Mouse (Mus musculus) forebrain, embryonic 11.5 days (tissue): Measurements from ENCODE around the gene Hsp90b1. TPM values are rescaled to one million over a fixed set of nuclear protein-coding genes. Genes with fewer than 3 reads are reported as not detected.

ENCODE experiments used
- ATAC-seq: fragments of 200-750 bp; cut with Nextera tagmentation; replicated peaks from 2 replicates; pipeline ENCODE4 v1.8.0; 2017; ENCODE audit warnings: moderate TSS enrichment; ENCODE audit not compliant: low FRiP score
- DNase-seq: peaks from one replicate; pipeline ENCODE4 v3.0.0-alpha.2; 2017; ENCODE audit warnings: low spot score
- H3K27ac ChIP-seq: fragments of 300-500 bp; sonication (generic); 2 replicates; pipeline ENCODE4 v1.5.1; 2014; ENCODE audit warnings: low read depth, low read length
- H3K27me3 ChIP-seq: fragments of 300-500 bp; sonication (generic); 2 replicates; pipeline ENCODE4 v1.6.1; 2014; ENCODE audit warnings: mild to moderate bottlenecking, low read length, mixed read lengths; ENCODE audit not compliant: control insufficient read depth, insufficient read depth
- H3K36me3 ChIP-seq: fragments of 300-500 bp; sonication (generic); 2 replicates; pipeline ENCODE4 v1.6.1; 2014; ENCODE audit warnings: mild to moderate bottlenecking, low read length, moderate library complexity, mixed read lengths; ENCODE audit not compliant: control insufficient read depth, insufficient read depth
- H3K4me1 ChIP-seq: fragments of 300-500 bp; sonication (generic); replicated peaks from 2 replicates; pipeline ENCODE4 v1.6.1; 2014; ENCODE audit warnings: low read length, mixed read lengths; ENCODE audit not compliant: control insufficient read depth, insufficient read depth
- H3K4me2 ChIP-seq: fragments of 300-500 bp; sonication (generic); 2 replicates; pipeline ENCODE4 v1.6.1; 2014; ENCODE audit warnings: low read depth, mild to moderate bottlenecking, low read length, moderate library complexity, mixed read lengths; ENCODE audit not compliant: severe bottlenecking
- H3K4me3 ChIP-seq: fragments of 300-500 bp; sonication (generic); 2 replicates; pipeline ENCODE4 v1.5.1; 2014; ENCODE audit warnings: low read depth, low read length
- H3K9ac ChIP-seq: fragments of 300-500 bp; sonication (generic); 2 replicates; pipeline ENCODE4 v1.6.1; 2014; ENCODE audit warnings: low read length
- H3K9me3 ChIP-seq: fragments of 300-500 bp; sonication (generic); 2 replicates; pipeline ENCODE4 v1.6.1; 2016; ENCODE audit warnings: low read length, mixed read lengths; ENCODE audit not compliant: control insufficient read depth
- WGBS: fragments of 180-500 bp; shearing (Covaris S2); extraction: QIAGEN DNeasy Blood & Tissue Kit; methylation state at CpG from one replicate; pipeline ENCODE4 v1.1.7; 2014; 5-methylcytosine and 5-hydroxymethylcytosine counted together
- polyA plus RNA-seq: library from polyadenylated mRNA; unstranded; fragments of >200 nt; fragmentation: Nextera tagmentation; extraction: Ambion mirVana; gene quantifications from 2 replicates; pipeline ENCODE4 v1.2.1, GENCODE M21; 2014

Hsp90b1 gene
- 429 and 475 TPM in 2 replicates for polyA plus RNA-seq

DNA sequence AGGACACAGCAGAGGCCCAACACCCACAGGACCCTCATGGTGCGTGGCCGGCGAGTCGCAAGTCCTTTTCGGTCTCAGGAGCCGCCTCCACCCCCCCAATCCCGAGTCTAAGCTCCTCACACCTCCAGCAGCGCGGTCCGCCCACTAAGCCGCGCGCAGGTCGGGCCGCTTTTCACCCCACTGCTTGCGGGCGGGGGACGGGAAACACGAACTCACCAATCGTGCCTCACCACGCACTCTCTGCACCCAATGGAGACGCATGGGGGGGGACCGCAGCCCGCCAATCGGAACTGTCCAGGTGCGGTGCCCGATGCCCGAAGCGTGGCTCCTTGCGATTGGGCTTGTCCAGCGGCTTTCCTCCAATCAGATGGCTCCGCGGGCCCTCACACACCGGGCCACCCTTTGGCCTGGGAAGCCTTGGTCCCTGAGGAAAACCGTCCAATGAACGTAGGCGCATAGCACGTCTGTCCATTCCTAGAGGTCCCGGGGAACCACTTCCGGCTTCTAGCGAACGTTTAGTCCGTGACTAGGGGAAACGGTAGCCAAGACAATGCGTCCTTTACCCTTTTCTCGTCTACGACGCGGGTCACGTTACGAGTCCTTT is at the start of gene Hsp90b1, which contains the start of gene Ttc41:
Hsp90b1 (minus strand) TSS at position 192 of the 604 bp plus-strand sequence.
Ttc41 (plus strand) TSS at position 494 of the 604 bp plus-strand sequence.
- Histone ChIP-seq H3K4me2 (peak within 1 kb of the TSS; percentile 97), H3K27me3 (no peaks in the 10 kb centered on the region), H3K27ac (peak within 1 kb of the TSS; percentile 93), H3K9me3 (no peaks in the 10 kb centered on the region), H3K36me3 (peaks cover 13% of the 10 kb centered on the region), H3K9ac (peak within 1 kb of the TSS; percentile 90), H3K4me3 (peak within 1 kb of the TSS; percentile 77), H3K4me1 (peaks cover 24% of the 10 kb centered on the region)
- ATAC-seq (peak; percentile 97), DNase-seq (peak; percentile 100)
- under 1% methylated on average over 51 of the region's 51 CpGs for WGBS

DNA sequence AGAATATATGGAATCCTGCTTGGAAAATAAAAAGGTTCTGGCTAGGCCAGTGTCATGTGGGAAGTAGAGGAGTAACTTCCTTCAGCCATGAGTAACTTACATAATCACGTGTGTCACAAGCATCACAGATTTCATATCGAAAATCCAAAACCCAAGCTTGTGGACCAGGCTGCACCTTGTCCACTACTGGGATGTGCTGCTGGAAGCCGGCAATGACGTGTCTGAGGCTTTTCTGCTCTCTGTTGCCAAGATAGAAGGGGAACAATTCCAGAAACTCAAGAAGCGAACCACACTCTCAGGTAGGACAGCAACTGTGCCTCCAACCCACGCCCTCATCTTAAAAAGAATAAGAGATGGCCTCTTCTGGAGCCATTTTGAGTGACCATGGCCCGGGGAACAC is 39.0 kb upstream of the Hsp90b1 start:
- DNase-seq (no peak), ATAC-seq (no peak)
- H3K4me3 ChIP-seq: no peak overlapping the region
- no peak overlapping the region for H3K27ac ChIP-seq
- no peaks in the 10 kb centered on the region for H3K4me1 ChIP-seq
- no peak overlapping the region for H3K4me2 ChIP-seq
- no peaks in the 10 kb centered on the region for H3K9me3 ChIP-seq
- no peak overlapping the region for H3K9ac ChIP-seq
- WGBS: 91% methylated on average over 7 of the region's 7 CpGs
- H3K36me3 ChIP-seq: no peaks in the 10 kb centered on the region
- H3K27me3 ChIP-seq: no peaks in the 10 kb centered on the region

- 92% methylated on average over 2 of the region's 2 CpGs for WGBS
- ATAC-seq: no peak
- H3K4me3 ChIP-seq: no peak overlapping the region
- H3K36me3 ChIP-seq: no peaks in the 10 kb centered on the region
- no peak for DNase-seq
- no peak overlapping the region for H3K27ac ChIP-seq
- H3K9me3 ChIP-seq: no peaks in the 10 kb centered on the region
- no peak overlapping the region for H3K9ac ChIP-seq
- H3K27me3 ChIP-seq: no peaks in the 10 kb centered on the region
- no peak overlapping the region for H3K4me2 ChIP-seq
- H3K4me1 ChIP-seq: no peaks in the 10 kb centered on the region
Measured at GRCm38 (mm10) chr10:86742918-86743317, 37.6 kb upstream of the Hsp90b1 start.

GRCm38 (mm10) chr10:86735036-86735435 is 29.7 kb upstream of the Hsp90b1 start:
- no peaks in the 10 kb centered on the region for H3K27me3 ChIP-seq
- WGBS: 88% methylated on average over 4 of the region's 4 CpGs
- no peaks in the 10 kb centered on the region for H3K36me3 ChIP-seq
- DNase-seq (no peak), ATAC-seq (no peak)
- no peak overlapping the region for H3K27ac ChIP-seq
- H3K4me2 ChIP-seq: no peak overlapping the region
- H3K9me3 ChIP-seq: no peaks in the 10 kb centered on the region
- H3K4me1 ChIP-seq: no peaks in the 10 kb centered on the region
- no peak overlapping the region for H3K4me3 ChIP-seq
- no peak overlapping the region for H3K9ac ChIP-seq

DNA sequence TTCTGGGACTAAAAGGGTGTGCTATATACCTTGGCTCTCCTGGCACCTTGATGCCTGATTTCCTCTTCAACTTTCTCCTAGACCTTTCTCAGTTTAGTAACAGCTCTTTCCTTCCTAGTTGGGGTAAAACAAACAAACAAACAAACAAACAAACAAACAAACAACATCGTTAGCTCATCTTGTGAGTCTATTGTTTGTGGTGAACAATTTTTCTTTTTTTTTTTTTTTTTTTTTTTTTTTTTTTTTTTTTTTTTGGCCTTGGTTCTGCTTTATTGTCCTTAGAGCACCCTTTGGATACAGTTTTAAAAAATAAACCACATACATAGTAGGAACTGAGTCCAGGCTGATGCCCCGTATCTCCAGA is 26.2 kb upstream of the Hsp90b1 start:
- H3K9ac ChIP-seq: no peak overlapping the region
- DNase-seq (no peak), ATAC-seq (no peak)
- no peak overlapping the region for H3K4me3 ChIP-seq
- no peak overlapping the region for H3K27ac ChIP-seq
- no peak overlapping the region for H3K4me2 ChIP-seq
- no peaks in the 10 kb centered on the region for H3K27me3 ChIP-seq
- no peaks in the 10 kb centered on the region for H3K36me3 ChIP-seq
- 68% methylated on average over 2 of the region's 2 CpGs for WGBS
- no peaks in the 10 kb centered on the region for H3K9me3 ChIP-seq
- H3K4me1 ChIP-seq: 0 out of 2 replicates have a peak, but pooled peaks cover 2% of the 10 kb centered on the region

- peak overlapping the region; percentile 71 for H3K9ac ChIP-seq
- 14% methylated on average over 22 of the region's 22 CpGs for WGBS
- no peaks in the 10 kb centered on the region for H3K27me3 ChIP-seq
- ATAC-seq (peak; percentile 51), DNase-seq (peak; percentile 92)
- H3K4me2 ChIP-seq: peak overlapping the region; percentile 67
- 0 out of 2 replicates have a peak, but pooled peaks cover 2% of the 10 kb centered on the region for H3K4me1 ChIP-seq
- H3K27ac ChIP-seq: no peak overlapping the region
- no peaks in the 10 kb centered on the region for H3K9me3 ChIP-seq
- peak overlapping the region; percentile 37 for H3K4me3 ChIP-seq
- no peaks in the 10 kb centered on the region for H3K36me3 ChIP-seq
Measured at GRCm38 (mm10) chr10:86730823-86731499, 25.7 kb upstream of the Hsp90b1 start.

- ATAC-seq (no peak), DNase-seq (peak; percentile 16)
- no peak overlapping the region for H3K27ac ChIP-seq
- H3K27me3 ChIP-seq: no peaks in the 10 kb centered on the region
- H3K4me1 ChIP-seq: 0 out of 2 replicates have a peak, but pooled peaks cover 2% of the 10 kb centered on the region
- no peaks in the 10 kb centered on the region for H3K36me3 ChIP-seq
- H3K9ac ChIP-seq: peak overlapping the region; percentile 49
- no peak overlapping the region for H3K4me3 ChIP-seq
- no peak overlapping the region for H3K4me2 ChIP-seq
- WGBS: 95% methylated on average over 3 of the region's 3 CpGs
- no peaks in the 10 kb centered on the region for H3K9me3 ChIP-seq
Measured at GRCm38 (mm10) chr10:86728176-86728575, 22.9 kb upstream of the Hsp90b1 start.

DNA sequence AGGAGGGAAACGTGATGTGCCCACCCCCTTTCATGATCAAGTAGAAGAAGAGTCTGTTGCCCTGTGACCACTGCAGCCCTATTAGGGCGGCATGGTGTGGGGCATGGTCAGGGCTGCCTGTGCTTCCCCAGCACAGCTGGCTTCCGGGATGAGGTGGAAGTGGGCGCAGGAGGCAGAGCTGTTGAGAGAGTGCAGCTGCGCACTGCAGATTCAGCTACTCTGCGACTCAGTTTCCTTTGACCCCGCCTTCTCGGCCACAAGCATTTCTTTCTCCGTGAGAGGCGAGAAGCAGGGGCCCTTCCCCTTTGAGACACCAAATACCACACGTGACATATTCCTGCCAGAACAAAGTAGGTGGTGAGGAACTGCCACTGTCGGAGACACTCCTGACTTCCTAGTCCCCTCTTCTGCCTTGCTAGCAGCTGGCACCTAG is 22.3 kb upstream of the Hsp90b1 start:
- no peak overlapping the region for H3K27ac ChIP-seq
- WGBS: 7% methylated on average over 12 of the region's 12 CpGs
- no peaks in the 10 kb centered on the region for H3K27me3 ChIP-seq

More for the DNA sequence above, 22.3 kb upstream of the Hsp90b1 start:
- H3K9me3 ChIP-seq: no peaks in the 10 kb centered on the region
- no peak overlapping the region for H3K4me3 ChIP-seq
- ATAC-seq (peak; percentile 73), DNase-seq (peak; percentile 65)
- H3K4me1 ChIP-seq: 0 out of 2 replicates have a peak, but pooled peaks cover 2% of the 10 kb centered on the region
- H3K9ac ChIP-seq: peak overlapping the region; percentile 49
- no peaks in the 10 kb centered on the region for H3K36me3 ChIP-seq
- H3K4me2 ChIP-seq: peak overlapping the region; percentile 39
